Mouse (Mus musculus) adipocyte (in vitro differentiated cells): Measurements from ENCODE around the gene Wdr47.
"Not testable (repeated sequence)": the region's sequence is repeated elsewhere in the genome, so short reads cannot be mapped to it uniquely, and the experiment has no call there.

Experiments
- DNase-seq: peaks from one replicate; pipeline ENCODE4 v3.0.0-alpha.2; 2016; ENCODE audit warnings: low spot score

Gene Wdr47

GRCm38 (mm10) chr3:108590786-108591529 lies at the start of gene Wdr47:
Wdr47 (plus strand) TSS chr3:108591279.
- peak; percentile 95 for DNase-seq

GRCm38 (mm10) chr3:108542299-108542698 lies 48.8 kb upstream of the Wdr47 start:
- DNase-seq = no peak

GRCm38 (mm10) chr3:108554111-108554561 lies 36.9 kb upstream of the Wdr47 start:
- DNase-seq = peak; percentile 40

GRCm38 (mm10) chr3:108554587-108555312 lies 36.3 kb upstream of the Wdr47 start:
- DNase-seq = peak; percentile 96

GRCm38 (mm10) chr3:108557888-108558287 lies 33.2 kb upstream of the Wdr47 start:
- DNase-seq = peak; percentile 54

GRCm38 (mm10) chr3:108562133-108562730 lies 28.8 kb upstream of the Wdr47 start, which contains the start of gene Tmem167b:
Tmem167b (minus strand) TSS chr3:108562466.
- peak; percentile 99 for DNase-seq

GRCm38 (mm10) chr3:108562777-108563271 lies 28.3 kb upstream of the Wdr47 start:
- DNase-seq = no peak

- peak; percentile 92 for DNase-seq
Observed at GRCm38 (mm10) chr3:108563309-108563708, 27.8 kb upstream of the Wdr47 start.

- DNase-seq = no peak
Observed at GRCm38 (mm10) chr3:108567990-108568877, 22.8 kb upstream of the Wdr47 start.

- DNase-seq = not testable (repeated sequence)
Observed at GRCm38 (mm10) chr3:108569636-108570035, 21.4 kb upstream of the Wdr47 start.

- no peak for DNase-seq
Observed at GRCm38 (mm10) chr3:108570813-108571212, 20.3 kb upstream of the Wdr47 start.

- DNase-seq = peak; percentile 97
Observed at GRCm38 (mm10) chr3:108571443-108572294, 19.4 kb upstream of the Wdr47 start, which contains the start of gene Taf13. Taf13 (plus strand) TSS chr3:108571698.

GRCm38 (mm10) chr3:108572309-108573010 lies 18.6 kb upstream of the Wdr47 start:
- DNase-seq = no peak

GRCm38 (mm10) chr3:108574018-108574417 lies 17.1 kb upstream of the Wdr47 start:
- no peak for DNase-seq

GRCm38 (mm10) chr3:108584580-108584979 lies 6.5 kb upstream of the Wdr47 start:
- DNase-seq = no peak

- no peak for DNase-seq
Observed at GRCm38 (mm10) chr3:108588446-108588845, 2.6 kb upstream of the Wdr47 start.

- no peak for DNase-seq
Observed at GRCm38 (mm10) chr3:108591530-108592522, 747 bp downstream of the Wdr47 start.

- DNase-seq = no peak
Observed at GRCm38 (mm10) chr3:108608906-108609305, 17.8 kb downstream of the Wdr47 start.

GRCm38 (mm10) chr3:108634761-108635160 lies 43.7 kb downstream of the Wdr47 start:
- no peak for DNase-seq
